Mouse (Mus musculus) liver, adult 2 months (tissue): ENCODE results near the gene 2310079G19Rik.

Experiments
- CTCF ChIP-seq: fragments of 200-500 bp; IDR thresholded peaks from 2 replicates; pipeline ENCODE4 v1.5.1; 2011; ENCODE audit warnings: low read depth, low read length, control low read depth
- POLR2A ChIP-seq: fragments of 200-500 bp; IDR thresholded peaks from 2 replicates; pipeline ENCODE4 v1.6.1; 2011; ENCODE audit warnings: low read length, control low read depth; ENCODE audit not compliant: insufficient read depth; ENCODE audit errors: extremely low read depth

GRCm38 (mm10) chr16:88627566-88627965, at the start of gene 2310079G19Rik:
- TF ChIP-seq POLR2A (no peak), CTCF (no peak)
